Comparison of ENCODE assay signal across 21 mouse cellular contexts in genomic region chr7:107281871-107282270, GRCm38 (mm10).
"Had no signal": no experiment of that assay in that cellular context is flagged by ENCODE, and none has a peak within 500 bp of the region (broad histone marks: within the 10 kb centered on the region; RNA-seq: fewer than 3 reads in every experiment).

No protein-coding gene starts in this region.

- DNase-seq: kidney, adult 9 months; kidney, postnatal 14 days; layer of hippocampus, adult 9-11 months; liver, postnatal 0 days; lung, postnatal 10 days; lung, postnatal 4 days; right cerebral cortex, adult 18-20 months; right cerebral cortex, postnatal 14 days; right cerebral cortex, postnatal 4 days; thymus, adult 2 months; thymus, postnatal 14 days; thymus, postnatal 4 days had no signal

- H3K9ac ChIP-seq: limb, embryonic 15.5 days; liver, embryonic 14.5 days; liver, postnatal 0 days; lung, embryonic 15.5 days; midbrain, embryonic 12.5 days; neural tube, embryonic 12.5 days; neural tube, embryonic 15.5 days had no signal

- H3K27me3 ChIP-seq: limb, embryonic 15.5 days; lung, embryonic 15.5 days; midbrain, embryonic 12.5 days; neural tube, embryonic 12.5 days; neural tube, embryonic 15.5 days had no signal

- H3K4me3 ChIP-seq: layer of hippocampus, adult 2 months; limb, embryonic 15.5 days; lung, embryonic 15.5 days; midbrain, embryonic 12.5 days; neural tube, embryonic 12.5 days; neural tube, embryonic 15.5 days had no signal

- ATAC-seq: liver, postnatal 0 days had no signal

- H3K27ac ChIP-seq: layer of hippocampus, adult 2 months; limb, embryonic 15.5 days; liver, embryonic 14.5 days; lung, embryonic 15.5 days; midbrain, embryonic 12.5 days; neural tube, embryonic 12.5 days; neural tube, embryonic 15.5 days; stomach, postnatal 0 days had no signal

- H3K9me3 ChIP-seq: limb, embryonic 15.5 days; lung, embryonic 15.5 days; midbrain, embryonic 12.5 days; neural tube, embryonic 12.5 days; neural tube, embryonic 15.5 days had no signal

- H3K36me3 ChIP-seq: limb, embryonic 15.5 days; lung, embryonic 15.5 days; midbrain, embryonic 12.5 days; neural tube, embryonic 12.5 days; neural tube, embryonic 15.5 days had no signal

- H3K4me1 ChIP-seq: limb, embryonic 15.5 days; lung, embryonic 15.5 days; midbrain, embryonic 12.5 days; neural tube, embryonic 12.5 days; neural tube, embryonic 15.5 days had no signal

- H3K4me2 ChIP-seq: limb, embryonic 15.5 days; liver, embryonic 11.5 days; lung, embryonic 15.5 days; midbrain, embryonic 12.5 days; neural tube, embryonic 12.5 days; neural tube, embryonic 15.5 days had no signal
